Mouse (Mus musculus): ENCODE measurements around the gene Foxp1.

The Foxp1 gene

GRCm38 (mm10) chr6:99439214-99439877 is 83.2 kb downstream of the Foxp1 start:
- DNase-seq (ENCODE audit: low read depth, low spot score) = no peak

DNA sequence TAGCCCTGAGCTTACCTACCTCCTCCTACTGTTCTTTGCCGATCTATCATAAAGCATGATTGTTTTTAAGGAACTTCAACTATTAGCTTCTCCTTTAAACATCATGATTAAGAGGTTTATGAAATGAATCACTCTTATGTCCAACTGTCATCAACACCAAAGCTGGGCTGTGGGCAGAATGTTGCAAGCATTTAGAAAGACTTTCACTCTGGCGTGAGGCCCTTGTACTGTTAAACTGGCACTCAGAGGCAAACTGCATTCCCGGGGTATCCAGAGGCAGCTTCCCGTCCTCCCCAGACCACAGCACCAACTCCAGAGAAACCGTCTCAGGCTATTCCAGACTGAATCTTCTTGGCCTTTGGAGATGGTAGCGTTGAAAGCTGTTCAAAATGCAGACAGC is 86.2 kb downstream of the Foxp1 start:
- no peak for DNase-seq (ENCODE audit: low read depth, low spot score)

DNA sequence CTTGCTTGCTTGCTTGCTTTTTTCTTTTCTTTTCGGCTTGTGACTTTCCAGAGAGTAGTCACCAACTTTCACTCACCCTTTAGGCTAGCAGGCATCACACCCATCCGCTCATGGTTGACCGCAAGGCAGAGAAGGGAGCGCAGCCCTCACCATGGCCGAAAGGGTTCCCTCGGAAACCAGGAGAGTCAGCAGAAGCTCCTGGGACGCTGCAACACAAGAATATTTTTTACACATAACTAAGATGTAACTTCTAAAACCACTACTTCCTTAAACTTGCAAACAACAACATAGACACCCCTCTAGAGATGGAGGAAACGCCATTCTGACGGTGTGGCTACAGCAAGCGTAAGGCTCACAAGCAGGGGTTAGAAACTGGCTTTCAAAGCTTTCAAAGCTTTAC is 87.4 kb downstream of the Foxp1 start:
- DNase-seq (ENCODE audit: low read depth, low spot score) = no peak

DNA sequence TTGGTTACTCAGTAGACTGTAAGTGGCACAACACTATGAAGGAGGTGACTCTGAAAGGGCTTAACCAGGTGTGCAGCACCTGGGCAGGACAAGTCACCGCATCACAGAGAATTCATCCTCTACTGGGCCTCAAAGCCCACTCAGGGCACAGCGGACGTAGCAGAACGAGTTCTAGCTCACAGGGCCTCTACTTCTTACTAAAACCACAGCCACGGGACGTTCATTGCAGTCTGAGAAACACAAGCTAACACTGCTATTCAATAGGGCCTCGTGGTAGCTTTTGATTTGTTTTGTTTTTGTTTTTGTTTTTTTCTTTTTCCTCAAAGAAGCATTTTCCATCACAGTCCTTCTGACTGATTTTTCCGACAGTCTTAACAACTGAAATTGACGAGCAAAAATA is 89.5 kb downstream of the Foxp1 start:
- no peak for DNase-seq (ENCODE audit: low read depth, low spot score)

DNA sequence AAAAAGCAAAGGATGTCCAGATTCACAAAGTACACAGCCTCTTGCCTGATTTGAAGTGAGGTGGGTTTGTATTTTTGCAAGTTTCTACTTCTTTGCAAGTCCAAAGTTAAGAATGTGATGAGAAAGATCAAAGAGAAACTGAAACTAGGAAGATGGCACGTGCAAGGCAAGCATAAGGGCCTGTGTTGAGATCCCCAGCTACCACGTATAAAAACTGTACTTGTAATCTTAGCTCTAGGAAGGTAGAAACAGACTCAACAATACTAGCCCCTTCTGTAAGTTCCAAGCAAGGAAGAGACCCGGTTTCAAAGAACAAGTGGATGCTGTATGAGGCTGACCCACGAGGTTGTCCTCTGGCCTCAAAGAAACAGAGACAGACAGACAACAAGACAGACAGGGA is 90.6 kb downstream of the Foxp1 start:
- DNase-seq (ENCODE audit: low read depth, low spot score) = no peak

DNA sequence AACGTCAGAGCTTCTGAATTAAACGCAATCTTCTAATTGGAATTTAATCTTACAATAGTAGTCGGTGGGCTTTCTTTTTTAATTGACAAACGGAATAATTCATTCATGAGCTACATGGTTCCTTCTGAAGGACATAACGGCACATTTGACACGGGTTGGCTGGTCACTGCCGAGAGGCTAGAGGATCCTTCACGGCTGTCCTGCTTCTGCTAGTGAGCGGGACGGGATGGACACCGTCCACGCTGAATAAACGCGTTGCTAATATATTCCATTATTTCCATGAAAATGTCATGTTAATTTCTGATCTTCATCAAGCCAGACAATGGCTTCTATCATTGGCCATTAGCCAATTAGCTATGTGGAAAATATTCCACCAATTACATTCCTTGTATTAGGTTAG is 92.0 kb downstream of the Foxp1 start:
- DNase-seq (ENCODE audit: low read depth, low spot score) = no peak

GRCm38 (mm10) chr6:99429378-99430131 is 93.0 kb downstream of the Foxp1 start:
- DNase-seq (ENCODE audit: low read depth, low spot score) = no peak

- DNase-seq (ENCODE audit: low read depth, low spot score) = no peak
These were observed 93.6 kb downstream of the Foxp1 start for GRCm38 (mm10) chr6:99428961-99429360.

- no peak for DNase-seq (ENCODE audit: low read depth, low spot score)
These were observed 95.2 kb downstream of the Foxp1 start for GRCm38 (mm10) chr6:99427301-99427700.

DNA sequence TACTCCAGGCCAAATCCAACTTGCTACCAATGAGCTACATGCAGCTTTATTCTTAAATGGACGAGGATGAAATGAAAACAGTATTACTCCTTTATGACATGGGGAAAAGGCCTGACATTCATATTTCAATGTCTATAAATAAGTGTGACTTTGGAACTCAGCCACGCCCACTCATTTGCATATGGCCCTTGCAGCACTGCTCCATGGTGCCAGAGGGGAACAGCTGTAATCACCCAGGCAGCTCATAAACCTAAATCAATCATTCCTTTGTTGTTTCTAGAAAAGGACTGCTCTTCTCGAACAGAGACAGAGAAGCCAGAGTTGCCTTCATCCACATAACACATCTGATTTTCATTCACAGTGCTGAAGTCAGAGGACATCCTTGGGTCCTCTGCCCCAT is 97.5 kb downstream of the Foxp1 start:
- DNase-seq (ENCODE audit: low read depth, low spot score) = no peak

DNA sequence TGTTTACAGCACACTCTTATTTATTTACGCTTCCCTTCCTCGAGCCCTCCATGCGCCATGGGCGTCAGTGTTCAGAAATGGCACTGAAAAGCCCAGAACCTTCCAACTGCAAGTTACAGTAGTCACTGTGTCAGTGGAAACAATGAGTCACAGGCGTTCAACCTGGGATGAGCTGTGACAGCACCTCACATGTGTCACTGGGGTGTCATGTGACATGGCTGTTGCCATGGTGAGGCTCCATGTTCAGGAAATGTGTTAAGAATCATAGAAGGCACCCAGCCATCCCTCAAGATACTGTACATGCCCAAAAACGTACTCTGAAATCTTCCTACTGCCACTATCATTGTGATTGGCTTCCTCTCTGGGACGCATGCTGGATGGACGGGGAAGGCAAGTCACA is 101.9 kb downstream of the Foxp1 start:
- no peak for DNase-seq (ENCODE audit: low read depth, low spot score)

DNA sequence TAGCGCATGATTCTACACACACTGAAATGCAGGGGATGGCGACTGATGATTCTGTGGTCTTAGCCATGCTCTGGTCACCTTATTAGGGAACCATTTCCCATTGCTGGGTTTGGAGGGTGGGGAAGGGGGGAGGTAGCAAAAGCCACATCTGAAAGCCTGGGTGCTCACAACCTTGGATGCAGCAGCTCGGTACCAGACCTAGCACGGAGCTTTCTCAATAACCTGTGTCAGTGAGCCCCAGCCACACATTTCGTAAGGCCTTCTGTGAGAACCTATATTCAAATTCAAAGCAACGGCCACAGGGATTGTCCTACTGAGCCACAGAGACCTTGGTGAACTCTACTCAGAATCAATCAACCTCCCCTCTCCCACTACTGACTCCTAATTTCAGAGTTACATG is 109.9 kb downstream of the Foxp1 start:
- no peak for DNase-seq (ENCODE audit: low read depth, low spot score)

GRCm38 (mm10) chr6:99409602-99410001 is 112.9 kb downstream of the Foxp1 start:
- no peak for DNase-seq (ENCODE audit: low read depth, low spot score)

DNA sequence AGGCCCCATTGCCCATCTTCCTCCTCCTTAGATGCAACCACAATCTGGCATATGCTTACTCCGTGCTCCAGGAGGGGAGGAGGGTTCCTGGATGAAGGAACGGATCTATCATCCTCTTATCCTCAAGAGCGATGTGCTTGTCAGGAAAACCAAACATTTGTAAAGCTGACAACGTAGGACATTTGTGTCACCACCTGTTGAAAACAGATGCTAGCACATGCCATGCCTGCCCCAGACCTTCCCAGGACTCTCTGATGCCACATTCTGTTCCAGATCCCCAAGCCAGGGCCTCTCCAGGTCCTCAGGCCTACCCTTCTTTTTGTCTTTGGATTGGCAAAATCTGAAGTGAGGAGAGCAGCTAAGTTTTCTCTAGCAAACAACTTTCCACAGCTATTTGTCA is 113.6 kb downstream of the Foxp1 start:
- no peak for DNase-seq (ENCODE audit: low read depth, low spot score)

DNA sequence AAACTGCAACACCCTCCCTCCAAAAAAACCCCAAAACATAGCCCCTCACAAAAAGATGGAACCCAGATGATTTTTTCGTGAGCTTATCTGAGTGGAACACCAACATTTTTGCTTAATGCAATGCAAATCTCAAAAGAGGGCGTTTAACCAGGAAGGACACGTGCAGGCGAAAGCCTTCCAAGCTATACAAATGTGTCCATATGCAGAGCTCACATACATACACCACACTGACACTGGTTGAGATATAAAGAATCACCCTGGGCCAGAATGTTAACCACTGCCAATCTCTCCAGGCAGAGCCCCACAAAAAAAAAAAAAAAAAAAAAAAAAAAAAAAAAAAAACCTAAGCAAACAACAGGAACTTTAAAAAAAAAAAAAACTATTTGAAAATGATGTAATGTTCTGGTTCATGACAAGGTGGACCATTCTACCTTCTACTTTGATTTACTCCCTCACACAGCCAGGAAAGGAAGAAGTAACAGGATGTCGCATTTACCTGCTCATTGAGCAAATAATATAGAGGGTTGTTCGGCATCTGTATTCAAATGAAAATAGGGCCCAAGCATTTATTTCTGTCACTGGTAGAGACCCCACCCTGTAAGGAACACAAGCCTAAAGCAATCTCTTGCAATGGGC is 118.6 kb downstream of the Foxp1 start:
- DNase-seq (ENCODE audit: low read depth, low spot score) = no peak

GRCm38 (mm10) chr6:99402941-99403340 is 119.6 kb downstream of the Foxp1 start:
- DNase-seq (ENCODE audit: low read depth, low spot score) = no peak

- DNase-seq (ENCODE audit: low read depth, low spot score) = no peak
These were observed 120.2 kb downstream of the Foxp1 start for GRCm38 (mm10) chr6:99402370-99402769.

GRCm38 (mm10) chr6:99401801-99402200 is 120.7 kb downstream of the Foxp1 start:
- no peak for DNase-seq (ENCODE audit: low read depth, low spot score)

- no peak for DNase-seq (ENCODE audit: low read depth, low spot score)
These were observed 121.3 kb downstream of the Foxp1 start for GRCm38 (mm10) chr6:99401211-99401610.

DNA sequence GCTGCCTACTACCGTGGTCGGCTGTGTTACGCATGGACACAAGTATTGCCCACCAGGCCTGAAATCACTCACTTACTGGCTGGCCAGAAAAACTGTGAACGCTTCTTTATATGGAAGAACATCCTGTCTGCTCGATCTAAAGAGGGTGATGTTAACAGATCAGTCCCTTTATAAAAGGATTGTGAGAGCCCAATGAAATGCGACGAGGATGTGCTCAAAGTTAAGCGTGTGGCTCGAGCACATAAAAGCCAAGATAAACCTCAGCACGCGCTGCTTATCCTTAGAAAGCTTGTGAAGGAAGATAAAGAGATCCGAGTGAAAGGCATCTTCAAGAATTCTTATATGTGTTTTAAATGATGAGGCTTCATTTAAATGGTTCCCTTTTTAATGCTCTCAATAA is 126.8 kb downstream of the Foxp1 start:
- no peak for DNase-seq (ENCODE audit: low read depth, low spot score)

GRCm38 (mm10) chr6:99394801-99395200 is 127.7 kb downstream of the Foxp1 start:
- no peak for DNase-seq (ENCODE audit: low read depth, low spot score)

- DNase-seq (ENCODE audit: low read depth, low spot score) = no peak
These were observed 130.0 kb downstream of the Foxp1 start for GRCm38 (mm10) chr6:99392484-99392883.
